Mouse (Mus musculus) 3134 (cell line): ENCODE measurements around the gene Ddc.

Source experiments
- DNase-seq: peaks from one replicate; pipeline ENCODE4 v3.0.0-alpha.2; 2011; ENCODE audit warnings: low spot score; ENCODE audit not compliant: insufficient read length; ENCODE audit errors: extremely low read depth

Ddc gene

DNA sequence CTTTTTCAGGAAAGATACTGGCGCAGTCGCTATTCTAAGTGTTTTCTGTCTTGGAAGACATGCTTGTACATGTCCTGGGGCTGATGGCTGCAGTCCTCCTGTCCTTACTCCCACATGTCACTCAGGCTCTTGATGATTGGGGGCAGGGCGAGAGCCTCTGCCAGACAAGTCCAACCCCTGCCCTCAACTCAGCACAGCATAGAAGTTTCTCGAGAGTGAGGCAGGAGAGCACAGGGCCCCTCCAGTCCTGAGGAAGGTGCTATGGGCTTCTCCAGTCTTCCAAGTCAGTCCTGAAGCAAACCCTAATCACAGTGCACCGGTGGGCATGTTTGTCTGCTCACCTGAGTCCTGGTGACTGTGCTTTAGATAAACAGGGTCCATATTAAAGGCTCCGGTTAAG lies 69.2 kb downstream of the Ddc start:
- no peak for DNase-seq

DNA sequence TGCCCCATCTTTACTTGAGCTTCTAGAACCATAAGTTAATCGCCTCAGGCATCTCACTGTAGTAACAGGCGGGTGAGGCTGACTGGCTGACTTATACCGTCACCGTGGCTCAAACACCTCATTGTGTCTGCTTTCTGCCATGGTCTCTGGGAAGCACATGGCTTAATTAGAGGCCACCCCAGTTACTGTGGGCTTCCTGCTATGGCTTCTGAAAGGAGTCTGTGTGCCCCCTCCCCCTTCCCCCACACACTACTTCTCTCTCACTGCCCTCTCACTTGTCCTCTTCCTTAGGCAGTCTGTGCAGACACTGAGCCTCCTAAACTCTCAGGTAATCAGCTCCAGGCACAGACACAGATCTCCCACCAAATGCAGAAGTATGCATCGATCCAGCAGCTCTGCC lies 69.7 kb downstream of the Ddc start:
- DNase-seq = no peak

DNA sequence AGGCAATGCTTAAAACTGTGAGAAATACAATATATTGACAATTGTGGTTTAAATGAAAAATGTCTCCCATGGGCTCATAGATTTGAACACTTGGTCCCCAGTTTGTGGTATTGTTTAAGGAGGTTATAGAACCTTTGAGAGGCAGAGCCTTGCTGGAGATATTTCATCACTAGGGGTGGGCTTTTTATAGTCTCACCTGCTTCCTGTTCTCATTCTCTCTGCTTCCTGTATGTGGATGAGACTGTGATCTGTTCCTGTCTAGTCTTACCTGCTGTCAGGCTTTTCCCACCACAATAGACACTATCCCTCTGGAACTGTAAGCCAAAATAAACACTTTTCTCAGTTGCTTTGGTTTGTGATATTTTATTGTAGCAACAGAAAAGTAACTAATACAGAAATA lies 71.5 kb downstream of the Ddc start:
- no peak for DNase-seq

- no peak for DNase-seq
Observed at GRCm38 (mm10) chr11:11825670-11826069, 72.3 kb downstream of the Ddc start.

GRCm38 (mm10) chr11:11824970-11825635 lies 72.8 kb downstream of the Ddc start:
- DNase-seq = no peak

GRCm38 (mm10) chr11:11823980-11824911 lies 73.7 kb downstream of the Ddc start:
- no peak for DNase-seq

GRCm38 (mm10) chr11:11822181-11823095 lies 75.5 kb downstream of the Ddc start:
- no peak for DNase-seq

GRCm38 (mm10) chr11:11821387-11821975 lies 76.5 kb downstream of the Ddc start:
- no peak for DNase-seq

- peak; percentile 78 for DNase-seq
Observed at GRCm38 (mm10) chr11:11820737-11821136, 77.2 kb downstream of the Ddc start.

- no peak for DNase-seq
Observed at GRCm38 (mm10) chr11:11820251-11820650, 77.7 kb downstream of the Ddc start.

DNA sequence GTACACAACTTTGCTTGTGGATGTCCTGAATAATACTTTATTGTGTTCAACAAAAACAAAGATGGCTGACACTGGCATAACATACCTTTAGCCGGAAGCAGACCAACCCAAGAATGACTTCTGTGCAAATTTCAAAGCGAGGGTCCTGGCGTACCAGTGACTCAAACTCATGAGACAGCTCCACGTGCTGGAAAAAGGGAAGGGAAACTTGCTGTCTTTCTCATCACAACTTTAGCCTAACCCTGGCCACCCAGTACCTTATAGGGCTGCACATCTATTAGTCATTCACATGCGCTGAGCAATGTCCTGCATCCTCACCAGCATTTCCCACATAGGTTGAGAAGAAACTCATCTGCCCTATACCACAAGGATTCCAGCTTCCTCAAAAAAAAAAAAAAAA lies 78.7 kb downstream of the Ddc start:
- no peak for DNase-seq

GRCm38 (mm10) chr11:11818797-11819196 lies 79.1 kb downstream of the Ddc start:
- no peak for DNase-seq

GRCm38 (mm10) chr11:11815737-11816136 lies 82.2 kb downstream of the Ddc start:
- no peak for DNase-seq

DNA sequence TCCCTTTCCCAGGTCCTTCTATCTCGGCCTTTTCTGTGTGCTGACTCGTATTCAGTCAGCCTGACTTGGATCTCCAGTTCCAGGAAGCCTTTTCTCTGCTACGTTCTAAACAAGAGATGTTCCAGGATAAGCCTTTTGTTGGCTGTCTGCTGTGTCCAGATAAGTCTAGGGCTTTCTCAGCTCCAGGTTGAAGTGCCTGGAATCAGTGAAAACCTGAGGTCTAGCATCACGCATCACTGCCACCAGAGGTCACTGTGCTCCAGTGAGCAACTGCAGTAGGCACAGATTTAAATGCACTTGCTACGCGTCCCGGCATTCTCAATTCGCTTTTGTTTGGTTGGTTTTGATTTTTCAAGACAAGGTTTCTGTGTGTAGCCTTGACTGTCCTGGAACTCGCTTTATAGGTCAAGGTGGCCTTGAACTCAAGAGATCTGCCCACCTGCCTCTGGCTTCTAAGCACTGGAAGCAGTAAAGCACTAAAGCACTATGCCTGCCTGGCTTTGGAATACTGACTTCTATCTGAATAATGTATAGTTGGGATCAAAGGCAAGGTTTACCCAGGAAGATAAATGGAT lies 86.0 kb downstream of the Ddc start:
- DNase-seq = peak; percentile 35

DNA sequence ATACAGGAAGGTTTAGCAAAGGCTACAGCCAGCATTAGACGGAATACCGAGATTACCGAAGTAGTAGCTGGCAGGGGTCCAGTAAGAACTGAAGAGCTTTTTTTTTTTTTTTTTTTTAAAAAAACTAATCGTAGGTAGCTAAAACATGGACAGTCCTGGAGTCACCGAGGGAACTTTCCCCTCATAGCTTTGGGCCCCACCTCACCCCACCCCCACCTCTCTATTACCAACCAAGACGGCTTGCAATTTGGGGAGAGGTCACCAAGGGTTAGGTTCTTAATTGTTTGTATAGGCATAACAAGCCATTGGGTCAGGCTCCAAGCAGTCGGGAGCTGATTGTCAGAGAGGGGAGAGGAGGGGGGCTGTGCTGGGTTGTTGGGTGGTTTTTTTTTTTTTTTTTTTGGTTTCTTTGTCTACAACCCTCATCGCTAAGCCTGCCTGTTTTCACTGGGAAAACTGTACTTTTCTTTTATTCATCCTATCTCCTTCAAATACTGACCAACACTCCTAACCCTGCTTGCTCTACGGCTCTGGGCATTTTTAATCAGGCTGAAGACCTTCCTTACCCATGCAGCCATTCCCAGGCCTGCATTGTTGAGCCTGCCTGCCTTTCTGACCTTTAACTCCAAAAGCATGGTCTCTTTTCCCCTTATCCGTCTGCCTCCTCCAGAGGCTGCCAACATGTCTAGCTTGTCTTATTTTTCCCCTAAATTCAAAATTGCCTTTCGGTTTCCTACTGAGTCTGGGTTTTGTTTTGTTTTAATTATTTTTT lies 88.4 kb downstream of the Ddc start:
- no peak for DNase-seq

DNA sequence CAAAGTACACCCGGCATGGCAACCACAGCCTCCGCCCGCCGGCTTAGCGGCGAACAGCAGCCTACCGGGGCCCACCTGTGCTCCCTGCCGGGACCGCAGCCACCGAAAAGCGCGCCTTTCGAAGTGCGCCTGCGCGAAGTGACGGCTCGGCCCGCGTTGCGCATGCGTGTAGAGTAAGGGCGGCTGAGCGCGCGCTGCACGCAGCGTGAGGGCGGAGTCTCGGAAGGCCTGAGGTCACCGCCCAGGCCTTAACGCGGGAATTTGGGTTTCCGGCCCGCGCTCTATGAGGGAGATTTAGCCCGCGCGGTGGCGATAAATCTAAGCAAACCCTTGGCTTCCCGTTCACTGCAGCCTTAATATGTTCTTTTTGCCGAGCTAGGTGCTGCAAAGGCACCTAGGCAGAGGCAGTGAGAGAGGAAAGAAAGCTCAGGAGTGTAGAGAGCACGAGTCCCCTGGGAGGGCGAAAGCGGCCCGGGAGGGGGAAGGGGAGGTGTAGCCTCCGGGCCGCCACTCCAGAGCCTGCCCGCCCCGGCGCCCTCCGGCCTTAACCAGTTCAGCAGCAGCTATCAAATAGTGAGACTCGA lies 89.0 kb downstream of the Ddc start, which contains the start of gene Fignl1:
Gene Fignl1 (minus strand): TSS at position 143 of the 584 bp plus-strand sequence.
- peak; percentile 94 for DNase-seq

DNA sequence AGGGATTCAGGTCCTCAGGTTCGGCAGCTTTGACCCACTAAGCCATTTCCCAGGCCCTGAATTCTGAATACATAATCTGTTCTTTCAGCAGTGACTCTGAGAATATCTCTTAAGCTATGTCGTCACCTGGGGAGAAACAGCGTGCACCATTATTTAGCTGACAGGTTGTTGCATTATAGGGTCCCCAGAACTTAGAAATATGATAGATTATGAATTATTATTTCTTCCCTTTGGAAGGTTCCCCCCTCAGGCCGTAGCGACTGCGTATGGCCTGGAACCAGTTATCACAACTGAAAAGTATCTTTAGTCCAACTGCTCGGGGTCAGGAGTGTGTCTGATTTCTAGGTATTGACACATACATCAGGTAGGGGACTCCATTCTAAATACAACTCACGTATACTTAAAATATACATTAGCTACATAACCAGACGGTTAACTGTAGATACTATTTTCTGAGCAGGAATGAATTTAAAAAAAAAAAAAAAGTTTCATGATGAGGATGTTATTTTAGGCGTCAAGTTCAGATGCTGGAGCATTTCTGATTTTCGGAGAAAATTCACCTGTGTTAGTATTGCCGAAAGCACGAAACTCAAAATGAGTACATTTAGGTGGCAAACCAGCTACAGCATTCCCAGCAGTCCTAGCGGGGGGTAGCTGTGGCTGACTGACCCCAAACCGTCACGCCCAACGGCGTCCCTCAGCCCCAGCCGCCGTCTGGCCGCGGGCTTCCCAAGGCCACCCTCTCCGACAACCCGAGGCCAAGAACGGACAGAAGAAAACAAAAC lies 89.7 kb downstream of the Ddc start:
- DNase-seq = no peak

DNA sequence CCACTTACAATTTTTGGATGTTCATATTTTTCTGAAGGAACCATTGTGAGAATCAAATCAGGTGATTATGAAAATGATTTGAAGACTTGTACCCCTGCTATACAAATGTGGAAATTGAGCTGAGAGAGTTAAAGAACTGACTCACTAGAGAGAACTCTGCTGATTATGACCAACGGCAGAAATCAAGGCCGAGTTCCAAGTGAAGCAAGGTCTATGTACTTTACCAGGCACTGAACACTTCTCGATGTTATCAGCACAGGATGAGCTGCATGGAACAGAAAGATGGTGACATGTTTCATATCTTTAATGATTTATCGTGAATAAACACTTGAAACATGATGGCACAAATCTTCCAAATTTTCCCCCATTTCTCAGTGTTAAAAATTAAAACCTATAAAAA lies 92.0 kb downstream of the Ddc start:
- DNase-seq = no peak
